Mouse (Mus musculus): ENCODE results near the gene Ism1. TPM values are rescaled to one million over a fixed set of nuclear protein-coding genes. Genes with fewer than 3 reads are reported as not detected.

Gene Ism1
- polyA plus RNA-seq, 1 experiment from 2014 or later = 0.47 TPM

DNA sequence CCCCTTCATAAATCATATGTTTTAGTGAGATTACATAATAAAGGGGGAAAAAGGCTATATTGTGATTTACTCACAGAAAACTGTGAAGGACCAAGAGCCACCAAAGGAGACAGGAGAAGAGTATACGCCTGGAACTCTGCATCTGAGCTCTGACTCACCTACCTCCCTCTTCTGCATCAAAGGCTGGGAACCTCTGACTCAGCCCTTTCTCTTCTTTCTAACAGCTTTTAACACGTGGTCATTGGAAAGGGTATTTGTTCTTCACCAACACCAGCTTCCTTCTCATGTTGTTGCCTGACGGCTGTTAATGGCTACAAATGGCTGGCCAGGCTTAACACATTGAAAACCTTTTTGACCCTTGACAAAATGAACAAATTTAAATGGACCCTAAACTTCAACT, 36.2 kb downstream of the Ism1 start:
- Histone ChIP-seq H3K4me2 (no peak overlapping the region), H3K4me1 (replicated peaks) (peaks cover 4% of the 10 kb centered on the region; the same call in 1 of the 2 replicates), H3K4me3 (no peak overlapping the region), H3K27me3 (replicated peaks) (no peaks in the 10 kb centered on the region), H3K9me3 (replicated peaks) (peaks cover 3% of the 10 kb centered on the region; the same call in 1 of the 2 replicates), H3K27ac (ENCODE audit: poor library complexity, severe bottlenecking) (no peak overlapping the region), H3K36me3 (no peaks in the 10 kb centered on the region), H3K9ac (no peak overlapping the region)
- ATAC-seq (ENCODE audit: insufficient number of reproducible peaks, low FRiP score) = no peak
- 55% methylated on average over 3 of the region's 3 CpGs for WGBS

DNA sequence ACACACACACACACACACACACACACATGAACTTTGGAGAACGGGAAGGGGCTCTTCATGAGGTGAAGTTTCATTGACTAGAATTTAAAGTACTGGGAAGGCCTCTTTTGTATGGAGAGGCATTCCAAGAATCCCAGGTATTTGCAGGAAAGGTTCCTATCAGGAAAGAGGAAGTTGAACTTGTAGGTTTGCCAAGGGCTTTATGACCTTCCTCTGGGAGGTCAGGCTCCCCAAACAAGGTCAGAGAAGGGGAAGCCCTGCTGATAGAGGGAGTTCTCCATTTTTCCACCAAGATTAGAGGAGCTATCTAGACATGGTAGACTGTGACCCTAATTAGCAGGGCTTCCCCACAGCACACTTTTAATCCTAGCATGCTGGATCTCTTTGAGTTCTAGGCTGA, 39.8 kb downstream of the Ism1 start:
- H3K27ac ChIP-seq (ENCODE audit: poor library complexity, severe bottlenecking) = no peak overlapping the region
- no peak overlapping the region for H3K9ac ChIP-seq
- peaks cover 3% of the 10 kb centered on the region; the same call in 1 of the 2 replicates for H3K9me3 ChIP-seq (replicated peaks)
- no peaks in the 10 kb centered on the region for H3K27me3 ChIP-seq (replicated peaks)
- ATAC-seq (ENCODE audit: insufficient number of reproducible peaks, low FRiP score) = 0 out of 2 replicates have a peak, but pooled peaks have one; percentile 53
- H3K4me3 ChIP-seq = no peak overlapping the region
- H3K4me1 ChIP-seq (replicated peaks) = peaks cover 4% of the 10 kb centered on the region; the same call in 1 of the 2 replicates
- no peaks in the 10 kb centered on the region for H3K36me3 ChIP-seq
- WGBS = 36% methylated on average over 1 of the region's 1 CpGs
- H3K4me2 ChIP-seq = no peak overlapping the region

DNA sequence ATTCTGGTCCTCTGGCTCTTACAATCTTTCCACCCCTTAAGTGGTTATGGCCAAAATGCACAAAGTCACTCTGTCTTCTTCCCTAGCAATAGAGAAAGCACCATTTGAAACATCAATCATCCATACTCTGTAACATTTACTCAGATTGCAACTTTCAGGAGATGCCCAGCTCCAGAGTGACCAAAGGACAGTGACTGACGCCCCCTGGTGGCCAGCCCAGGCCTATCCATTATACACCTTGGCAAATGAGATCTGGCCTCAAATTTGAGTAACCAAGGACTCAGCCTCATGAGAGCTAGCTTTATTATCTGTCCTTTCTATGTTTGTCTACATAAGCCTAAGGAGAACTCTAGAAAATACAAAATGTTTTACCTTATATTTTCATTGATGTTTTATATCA, 44.7 kb downstream of the Ism1 start:
- Histone ChIP-seq H3K36me3 (no peaks in the 10 kb centered on the region), H3K4me3 (no peak overlapping the region), H3K4me1 (replicated peaks) (peaks cover 7% of the 10 kb centered on the region; the same call in 1 of the 2 replicates), H3K9me3 (replicated peaks) (no peaks in the 10 kb centered on the region), H3K4me2 (no peak overlapping the region), H3K27ac (ENCODE audit: poor library complexity, severe bottlenecking) (no peak overlapping the region), H3K9ac (no peak overlapping the region), H3K27me3 (replicated peaks) (no peaks in the 10 kb centered on the region)
- WGBS = 0% methylated on average over 1 of the region's 1 CpGs
- no peak for ATAC-seq (ENCODE audit: insufficient number of reproducible peaks, low FRiP score)

- 23% methylated on average over 3 of the region's 3 CpGs for WGBS
- no peak for ATAC-seq (ENCODE audit: insufficient number of reproducible peaks, low FRiP score)
- H3K9ac ChIP-seq = no peak overlapping the region
- H3K4me3 ChIP-seq = no peak overlapping the region
- 0 out of 2 replicates have a peak, but pooled peaks cover 3% of the 10 kb centered on the region for H3K4me1 ChIP-seq (replicated peaks)
- H3K9me3 ChIP-seq (replicated peaks) = no peaks in the 10 kb centered on the region
- H3K36me3 ChIP-seq = no peaks in the 10 kb centered on the region
- no peak overlapping the region for H3K4me2 ChIP-seq
- H3K27me3 ChIP-seq (replicated peaks) = no peaks in the 10 kb centered on the region
- H3K27ac ChIP-seq (ENCODE audit: poor library complexity, severe bottlenecking) = no peak overlapping the region
Measured at GRCm38 (mm10) chr2:139723304-139723703, 45.3 kb downstream of the Ism1 start.

DNA sequence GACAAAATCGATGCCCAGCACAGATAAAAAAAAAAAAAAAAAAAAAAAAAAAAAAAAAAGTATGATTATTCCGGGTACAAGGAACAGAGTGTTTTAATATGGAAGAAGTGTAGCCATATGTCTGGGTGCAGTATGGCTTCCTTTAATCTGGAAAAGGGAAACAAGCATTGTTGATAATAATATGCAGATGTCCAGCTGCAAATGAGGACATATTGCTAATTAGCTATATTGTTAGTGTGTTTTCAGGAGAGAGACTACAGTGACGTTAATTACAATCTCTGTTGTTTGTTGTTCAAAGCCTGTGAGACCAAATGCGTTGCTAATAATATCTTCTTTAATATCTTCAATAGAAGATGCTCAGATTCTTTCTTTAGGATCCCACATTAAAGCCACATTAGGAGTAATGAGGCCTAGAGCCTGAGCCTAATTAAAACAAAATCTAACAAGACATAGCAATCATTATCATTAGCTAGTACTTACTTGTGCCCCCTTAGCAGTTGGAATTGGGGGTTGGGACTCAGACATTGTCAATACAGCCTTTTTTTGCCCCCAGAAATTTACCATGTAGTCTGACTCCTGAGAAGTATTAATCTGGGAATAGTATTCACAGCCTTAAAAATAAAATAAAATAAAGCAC, 46.3 kb downstream of the Ism1 start:
- Histone ChIP-seq H3K9ac (no peak overlapping the region), H3K27me3 (replicated peaks) (no peaks in the 10 kb centered on the region), H3K4me1 (replicated peaks) (0 out of 2 replicates have a peak, but pooled peaks cover 3% of the 10 kb centered on the region), H3K4me3 (no peak overlapping the region), H3K9me3 (replicated peaks) (no peaks in the 10 kb centered on the region), H3K27ac (ENCODE audit: poor library complexity, severe bottlenecking) (no peak overlapping the region), H3K36me3 (no peaks in the 10 kb centered on the region), H3K4me2 (no peak overlapping the region)
- WGBS = 67% methylated on average over 4 of the region's 4 CpGs
- no peak for ATAC-seq (ENCODE audit: insufficient number of reproducible peaks, low FRiP score)

DNA sequence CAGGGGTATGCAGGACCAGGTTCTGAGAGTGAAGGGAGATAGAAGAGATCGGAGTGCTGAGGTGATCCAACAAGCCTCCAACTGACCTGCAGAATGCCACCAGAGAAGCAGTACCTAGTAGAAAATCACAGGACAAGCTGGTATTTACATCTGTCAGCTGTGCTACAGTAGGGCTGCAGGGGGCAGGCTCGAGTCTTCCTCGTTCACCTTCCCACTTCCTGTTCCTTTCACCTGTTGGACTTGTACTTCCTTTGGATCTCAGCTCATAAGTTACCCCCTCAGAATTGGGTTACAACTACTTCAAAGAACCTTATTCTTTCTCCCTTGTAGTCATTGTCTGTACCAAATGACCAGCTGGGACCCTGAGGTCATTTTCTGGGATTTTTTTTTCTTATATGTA, 47.4 kb downstream of the Ism1 start:
- Histone ChIP-seq H3K4me3 (no peak overlapping the region), H3K9ac (no peak overlapping the region), H3K36me3 (no peaks in the 10 kb centered on the region), H3K9me3 (replicated peaks) (no peaks in the 10 kb centered on the region), H3K4me1 (replicated peaks) (0 out of 2 replicates have a peak, but pooled peaks cover 3% of the 10 kb centered on the region), H3K27me3 (replicated peaks) (no peaks in the 10 kb centered on the region), H3K27ac (ENCODE audit: poor library complexity, severe bottlenecking) (no peak overlapping the region), H3K4me2 (no peak overlapping the region)
- ATAC-seq (ENCODE audit: insufficient number of reproducible peaks, low FRiP score) = no peak
- 67% methylated on average over 3 of the region's 3 CpGs for WGBS

DNA sequence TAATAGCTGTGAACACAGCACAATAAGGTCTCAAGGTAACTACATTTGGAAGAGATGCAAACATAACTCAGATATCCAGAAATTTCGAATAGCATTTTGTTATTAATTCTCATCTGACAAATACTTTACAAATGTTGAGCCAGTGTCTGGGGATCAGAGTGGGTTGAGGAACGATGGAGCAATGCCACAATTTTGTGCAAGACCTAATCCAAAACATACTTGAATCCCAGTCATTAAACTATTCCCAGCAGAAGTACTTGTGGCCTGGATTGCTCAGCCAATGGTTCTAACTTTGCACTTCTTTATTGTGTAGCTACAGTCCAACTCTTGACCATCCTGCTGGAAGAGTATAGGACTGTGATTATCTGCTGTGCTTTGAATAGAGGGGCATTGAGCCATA, 50.1 kb downstream of the Ism1 start:
- Histone ChIP-seq H3K27me3 (replicated peaks) (no peaks in the 10 kb centered on the region), H3K4me2 (no peak overlapping the region), H3K9ac (no peak overlapping the region), H3K36me3 (no peaks in the 10 kb centered on the region), H3K9me3 (replicated peaks) (no peaks in the 10 kb centered on the region), H3K4me3 (no peak overlapping the region), H3K4me1 (replicated peaks) (0 out of 2 replicates have a peak, but pooled peaks cover 3% of the 10 kb centered on the region), H3K27ac (ENCODE audit: poor library complexity, severe bottlenecking) (no peak overlapping the region)
- ATAC-seq (ENCODE audit: insufficient number of reproducible peaks, low FRiP score) = no peak
- WGBS = 78% methylated on average over 2 of the region's 2 CpGs

- no peak overlapping the region for H3K4me2 ChIP-seq
- no peaks in the 10 kb centered on the region for H3K4me1 ChIP-seq (replicated peaks)
- 65% methylated on average over 5 of the region's 5 CpGs for WGBS
Measured at GRCm38 (mm10) chr2:139729377-139729776, 51.4 kb downstream of the Ism1 start.

GRCm38 (mm10) chr2:139742381-139742780, 64.4 kb downstream of the Ism1 start:
- no peaks in the 10 kb centered on the region for H3K36me3 ChIP-seq
- H3K27me3 ChIP-seq (replicated peaks) = no peaks in the 10 kb centered on the region
- H3K9ac ChIP-seq = no peak overlapping the region
- WGBS = 71% methylated on average over 1 of the region's 1 CpGs
- H3K4me2 ChIP-seq = no peak overlapping the region
- no peak overlapping the region for H3K4me3 ChIP-seq
- H3K9me3 ChIP-seq (replicated peaks) = no peaks in the 10 kb centered on the region
- H3K27ac ChIP-seq (ENCODE audit: poor library complexity, severe bottlenecking) = no peak overlapping the region
- ATAC-seq (ENCODE audit: insufficient number of reproducible peaks, low FRiP score) = no peak
- H3K4me1 ChIP-seq (replicated peaks) = no peaks in the 10 kb centered on the region

More at GRCm38 (mm10) chr2:139729377-139729776, 51.4 kb downstream of the Ism1 start:
- no peak overlapping the region for H3K4me3 ChIP-seq
- no peaks in the 10 kb centered on the region for H3K9me3 ChIP-seq (replicated peaks)
- H3K27ac ChIP-seq (ENCODE audit: poor library complexity, severe bottlenecking) = no peak overlapping the region
- H3K9ac ChIP-seq = no peak overlapping the region
- no peaks in the 10 kb centered on the region for H3K27me3 ChIP-seq (replicated peaks)
- no peaks in the 10 kb centered on the region for H3K36me3 ChIP-seq
- no peak for ATAC-seq (ENCODE audit: insufficient number of reproducible peaks, low FRiP score)

- Histone ChIP-seq H3K4me1 (replicated peaks) (no peaks in the 10 kb centered on the region), H3K4me3 (no peak overlapping the region), H3K9me3 (replicated peaks) (no peaks in the 10 kb centered on the region), H3K4me2 (no peak overlapping the region), H3K27ac (ENCODE audit: poor library complexity, severe bottlenecking) (no peak overlapping the region), H3K27me3 (replicated peaks) (no peaks in the 10 kb centered on the region), H3K36me3 (no peaks in the 10 kb centered on the region), H3K9ac (no peak overlapping the region)
- 76% methylated on average over 8 of the region's 8 CpGs for WGBS
- ATAC-seq (ENCODE audit: insufficient number of reproducible peaks, low FRiP score) = no peak
Measured at GRCm38 (mm10) chr2:139757021-139757420, 79.0 kb downstream of the Ism1 start.

DNA sequence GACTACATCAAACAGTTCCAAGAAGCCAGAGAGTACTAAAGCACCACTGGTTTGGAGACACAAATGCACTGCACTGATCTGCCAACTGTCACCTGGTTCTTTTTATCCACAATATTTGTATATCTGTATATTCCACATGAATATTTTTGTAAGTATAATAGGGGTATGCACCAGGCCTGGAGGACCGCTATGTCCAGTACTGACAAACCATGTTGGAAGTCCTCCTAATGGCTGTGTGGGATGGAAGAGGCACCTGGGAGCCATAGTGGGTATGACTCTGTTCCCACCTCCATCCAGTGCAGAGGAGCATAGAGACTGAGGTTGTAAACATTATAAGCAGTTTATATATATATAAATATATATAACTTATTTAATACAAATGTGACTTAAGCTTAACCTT, 79.5 kb downstream of the Ism1 start:
- ATAC-seq (ENCODE audit: insufficient number of reproducible peaks, low FRiP score) = no peak
- Histone ChIP-seq H3K4me3 (no peak overlapping the region), H3K4me2 (no peak overlapping the region), H3K27ac (ENCODE audit: poor library complexity, severe bottlenecking) (no peak overlapping the region), H3K9me3 (replicated peaks) (no peaks in the 10 kb centered on the region), H3K4me1 (replicated peaks) (no peaks in the 10 kb centered on the region), H3K36me3 (no peaks in the 10 kb centered on the region), H3K27me3 (replicated peaks) (no peaks in the 10 kb centered on the region), H3K9ac (no peak overlapping the region)
- 88% methylated on average over 1 of the region's 1 CpGs for WGBS

DNA sequence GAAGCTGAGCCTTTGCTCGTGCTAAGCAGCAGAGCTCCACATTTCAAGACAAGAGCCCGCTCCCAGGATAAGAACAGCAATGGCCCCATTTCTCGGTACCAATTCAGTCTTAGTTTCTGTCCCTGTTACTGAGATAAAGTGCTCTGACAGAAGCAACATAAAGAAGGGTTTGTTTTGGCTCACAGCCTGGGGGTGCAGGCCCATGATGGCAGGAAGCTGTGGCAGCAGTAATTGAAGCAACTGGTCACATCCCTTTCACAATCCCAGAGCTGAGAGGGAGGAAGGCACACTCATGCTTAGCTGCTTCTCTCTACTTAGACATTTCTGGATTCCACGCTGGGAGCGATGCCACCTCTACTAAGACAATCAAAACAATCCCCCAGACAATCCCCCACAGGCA, 86.4 kb downstream of the Ism1 start:
- Histone ChIP-seq H3K36me3 (no peaks in the 10 kb centered on the region), H3K27ac (ENCODE audit: poor library complexity, severe bottlenecking) (no peak overlapping the region), H3K4me2 (no peak overlapping the region), H3K9me3 (replicated peaks) (no peaks in the 10 kb centered on the region), H3K9ac (no peak overlapping the region), H3K4me3 (no peak overlapping the region), H3K27me3 (replicated peaks) (no peaks in the 10 kb centered on the region), H3K4me1 (replicated peaks) (no peaks in the 10 kb centered on the region)
- peak; percentile 72 for ATAC-seq (ENCODE audit: insufficient number of reproducible peaks, low FRiP score)
- 54% methylated on average over 5 of the region's 5 CpGs for WGBS

Measured in heart, embryonic 12.5 days (tissue).